Mouse (Mus musculus): ENCODE results near the gene Hist1h2ab.

GRCm38 (mm10) chr13:23792520-23792919 is 41.6 kb downstream of the Hist1h2ab start:
- TF ChIP-seq POLR2A (IDR thresholded peaks at IDR 0.05; ENCODE audit: borderline replicate concordance, low read depth, low read length) (no peak), CTCF (IDR thresholded peaks at IDR 0.05; ENCODE audit: low read depth, low read length) (no peak)
